In genomic region chr10:58383761-58384160, GRCm38 (mm10) we compare ENCODE assay signal across 8 mouse cellular contexts.
DNase-seq lines count a peak whose midpoint lies in the region; ATAC-seq lines count a peak whose summit lies in the region.

No protein-coding gene starts in this region.

- H3K4me2 ChIP-seq in heart, embryonic 14.5 days (ENCODE audit: low read length) = peak overlapping the region; percentile 44
- H3K4me2 ChIP-seq in neural tube, embryonic 13.5 days = no peak overlapping the region
- H3K4me2 ChIP-seq in heart, embryonic 16.5 days (ENCODE audit: low read depth, low read length) = no peak overlapping the region

- H3K4me1 ChIP-seq in heart, embryonic 14.5 days (ENCODE audit: control insufficient read depth in 2 of 2, insufficient read depth in 2 of 2, low read length in 2 of 2) = peaks cover 5 to 53% of the 10 kb centered on the region in 2 experiments
- H3K4me1 ChIP-seq in neural tube, embryonic 13.5 days (replicated peaks) = peaks cover 38% of the 10 kb centered on the region
- peaks cover 36% of the 10 kb centered on the region for H3K4me1 ChIP-seq in heart, embryonic 16.5 days (ENCODE audit: control insufficient read depth, insufficient read depth, low read length)

- H3K36me3 ChIP-seq in heart, embryonic 14.5 days (ENCODE audit: control insufficient read depth, insufficient read depth, low read length) = no peaks in the 10 kb centered on the region
- H3K36me3 ChIP-seq in neural tube, embryonic 13.5 days = no peaks in the 10 kb centered on the region
- H3K36me3 ChIP-seq in heart, embryonic 16.5 days (ENCODE audit: control insufficient read depth, insufficient read depth) = 0 out of 2 replicates have a peak, but pooled peaks cover 2% of the 10 kb centered on the region

- no peaks in the 10 kb centered on the region for H3K27me3 ChIP-seq in heart, embryonic 14.5 days (ENCODE audit: control insufficient read depth, insufficient read depth, low read length)
- no peaks in the 10 kb centered on the region for H3K27me3 ChIP-seq in neural tube, embryonic 13.5 days
- H3K27me3 ChIP-seq in heart, embryonic 16.5 days (ENCODE audit: control insufficient read depth, insufficient read depth, low read length) = no peaks in the 10 kb centered on the region

- 44% methylated on average over 2 of the region's 2 CpGs for WGBS in heart, embryonic 14.5 days
- WGBS in neural tube, embryonic 13.5 days = 83% methylated on average over 2 of the region's 2 CpGs
- 43% methylated on average over 2 of the region's 2 CpGs for WGBS in heart, embryonic 16.5 days

- H3K9me3 ChIP-seq in heart, embryonic 14.5 days (ENCODE audit: control insufficient read depth, low read length) = no peaks in the 10 kb centered on the region
- H3K9me3 ChIP-seq in neural tube, embryonic 13.5 days = no peaks in the 10 kb centered on the region
- H3K9me3 ChIP-seq in heart, embryonic 16.5 days (replicated peaks; ENCODE audit: control insufficient read depth, low read length) = no peaks in the 10 kb centered on the region

- H3K9ac ChIP-seq in heart, embryonic 14.5 days (ENCODE audit: low read length) = peak overlapping the region; percentile 59
- H3K9ac ChIP-seq in neural tube, embryonic 13.5 days = no peak overlapping the region
- H3K9ac ChIP-seq in heart, embryonic 16.5 days (ENCODE audit: low read length) = peak overlapping the region; percentile 21

- H3K4me3 ChIP-seq in heart, embryonic 14.5 days (ENCODE audit: control insufficient read depth in 1 of 2, insufficient read depth in 1 of 2, low read depth in 1 of 2, low read length in 2 of 2) = no peak overlapping the region
- no peak overlapping the region for H3K4me3 ChIP-seq in neural tube, embryonic 13.5 days
- no peak overlapping the region for H3K4me3 ChIP-seq in heart, embryonic 16.5 days (ENCODE audit: low read length)

- ATAC-seq in heart, embryonic 14.5 days (ENCODE audit: insufficient number of reproducible peaks, insufficient read depth, low FRiP score, low read depth) = no peak; the same call in 1 of the 2 replicates
- ATAC-seq in neural tube, embryonic 13.5 days (ENCODE audit: low read depth) = no peak
- peak; percentile 34; the same call in 1 of the 2 replicates for ATAC-seq in heart, embryonic 16.5 days (replicated peaks; ENCODE audit: extremely low read depth, insufficient read depth, low FRiP score)
- no peak for ATAC-seq in inflammation-experienced regulatory T-cells, adult 6 months
- ATAC-seq in CD4-positive, CD25-positive, alpha-beta regulatory T cell, adult 4 months = no peak

- peak overlapping the region; percentile 91 to 94 for H3K27ac ChIP-seq in heart, embryonic 14.5 days (replicated peaks in 1 of 2; ENCODE audit: control insufficient read depth in 1 of 2, insufficient read depth in 1 of 2, low read depth in 2 of 2, low read length in 2 of 2)
- H3K27ac ChIP-seq in neural tube, embryonic 13.5 days (replicated peaks) = peak overlapping the region; percentile 59
- H3K27ac ChIP-seq in heart, embryonic 16.5 days (ENCODE audit: low read length) = peak overlapping the region; percentile 91

- no peak for DNase-seq in heart, adult 9 months (ENCODE audit: low spot score in 2 of 2)
- DNase-seq in neural tube, embryonic 10.5 days (ENCODE audit: extremely low spot score, low spot score) = no peak
- no peak for DNase-seq in urinary bladder, postnatal 14 days (ENCODE audit: low spot score)
